Mouse (Mus musculus) hindbrain, embryonic 10.5 days (tissue): ENCODE measurements around the gene Syngr3. TPM values are rescaled to one million over a fixed set of nuclear protein-coding genes. Genes with fewer than 3 reads are reported as not detected.

Experiments
- polyA plus RNA-seq: library from polyadenylated mRNA; unstranded; fragments of >200 nt; fragmentation: Nextera tagmentation; extraction: Ambion mirVana; gene quantifications from 2 replicates; pipeline ENCODE4 v1.2.1, GENCODE M21; 2016

Syngr3 gene
- polyA plus RNA-seq, 1 experiment from 2014 or later: 15.1 TPM

Other genes with a start within 250 kb of the Syngr3 start
- 3.0 and 4.3 TPM in 2 replicates for gene Dnase1l2, start 246.8 kb downstream of the Syngr3 start, polyA plus RNA-seq
- 37.8 and 40.1 TPM in 2 replicates for gene E4f1, start 219.6 kb downstream of the Syngr3 start, polyA plus RNA-seq
- gene Pgp, start 219.6 kb downstream of the Syngr3 start, polyA plus RNA-seq: 80.9 and 81.8 TPM in 2 replicates
- gene Bricd5, start 216.1 kb downstream of the Syngr3 start, polyA plus RNA-seq: 0.61 and 2.5 TPM in 2 replicates
- 35.1 and 36.0 TPM in 2 replicates for gene Mlst8, start 210.9 kb downstream of the Syngr3 start, polyA plus RNA-seq
- gene Caskin1, start 201.4 kb downstream of the Syngr3 start, polyA plus RNA-seq: 6.8 and 10.2 TPM in 2 replicates
- gene Traf7, start 162.0 kb downstream of the Syngr3 start, polyA plus RNA-seq: 93.6 and 96.4 TPM in 2 replicates
- 1.8 and 3.0 TPM in 2 replicates for gene Rab26, start 155.7 kb downstream of the Syngr3 start, polyA plus RNA-seq
- 11.9 and 21.7 TPM in 2 replicates for gene Pkd1, start 140.1 kb downstream of the Syngr3 start, polyA plus RNA-seq
- gene Tsc2, start 57.3 kb downstream of the Syngr3 start, polyA plus RNA-seq: 64.1 and 86.9 TPM in 2 replicates
- 19.9 and 27.1 TPM in 2 replicates for gene Nthl1, start 57.3 kb downstream of the Syngr3 start, polyA plus RNA-seq
- 34.2 and 39.2 TPM in 2 replicates for gene Slc9a3r2, start 39.6 kb downstream of the Syngr3 start, polyA plus RNA-seq
- not detected in 2 replicates for gene Npw, start 31.5 kb downstream of the Syngr3 start, polyA plus RNA-seq
- gene Zfp598, start 20.3 kb downstream of the Syngr3 start, polyA plus RNA-seq: 26.2 and 28.6 TPM in 2 replicates
- gene Gfer, start 6.2 kb upstream of the Syngr3 start, polyA plus RNA-seq: 49.7 and 50.9 TPM in 2 replicates
- 1.5 and 1.8 TPM in 2 replicates for gene Noxo1, start 6.3 kb upstream of the Syngr3 start, polyA plus RNA-seq
- gene Tbl3, start 17.7 kb upstream of the Syngr3 start, polyA plus RNA-seq: 133 and 140 TPM in 2 replicates
- gene Rnf151, start 28.1 kb upstream of the Syngr3 start, polyA plus RNA-seq: 0.22 TPM in 2 replicates
- 1,403 and 1,781 TPM in 2 replicates for gene Rps2, start 28.2 kb upstream of the Syngr3 start, polyA plus RNA-seq
- gene Ndufb10, start 34.5 kb upstream of the Syngr3 start, polyA plus RNA-seq: 212 and 240 TPM in 2 replicates
- gene Rpl3l, start 37.9 kb upstream of the Syngr3 start, polyA plus RNA-seq: not detected in 2 replicates
- 21.4 and 23.4 TPM in 2 replicates for gene Msrb1, start 46.7 kb upstream of the Syngr3 start, polyA plus RNA-seq
- gene Hs3st6, start 63.0 kb upstream of the Syngr3 start, polyA plus RNA-seq: 1.5 and 2.0 TPM in 2 replicates
- gene Meiob, start 114.3 kb upstream of the Syngr3 start, polyA plus RNA-seq: 0.10 TPM in 1 of 2 replicates, not detected in the other
- gene Hagh, start 150.2 kb upstream of the Syngr3 start, polyA plus RNA-seq: 30.7 and 34.3 TPM in 2 replicates
- 18.4 and 20.7 TPM in 2 replicates for gene Fahd1, start 160.4 kb upstream of the Syngr3 start, polyA plus RNA-seq
- gene Igfals, start 176.0 kb upstream of the Syngr3 start, polyA plus RNA-seq: 0.58 and 0.65 TPM in 2 replicates
- 90.0 and 95.5 TPM in 2 replicates for gene Nubp2, start 196.4 kb upstream of the Syngr3 start, polyA plus RNA-seq
- 48.9 and 53.4 TPM in 2 replicates for gene Spsb3, start 196.7 kb upstream of the Syngr3 start, polyA plus RNA-seq
- gene Eme2, start 205.1 kb upstream of the Syngr3 start, polyA plus RNA-seq: 30.8 and 36.3 TPM in 2 replicates
- gene Mrps34, start 205.2 kb upstream of the Syngr3 start, polyA plus RNA-seq: 96.7 and 102 TPM in 2 replicates
- 44.7 and 46.5 TPM in 2 replicates for gene Nme3, start 206.5 kb upstream of the Syngr3 start, polyA plus RNA-seq
- 51.4 and 61.7 TPM in 2 replicates for gene Mapk8ip3, start 247.0 kb upstream of the Syngr3 start, polyA plus RNA-seq